Mouse (Mus musculus) T-helper 2 cell (primary cell): ENCODE measurements around the gene Gm17509.
"Not testable (repeated sequence)": the region's sequence is repeated elsewhere in the genome, so short reads cannot be mapped to it uniquely, and the experiment has no call there.

Experiments used
- in situ Hi-C: fragments of 300-600 bp; cut with MboI, MseI; formaldehyde crosslinking; loops from one replicate; pipeline ENCODE4 v1.15.1; 2025; ENCODE audit warnings: high pct_unique_total_duplicates

Gm17509 gene

GRCm38 (mm10) chr13:117208236-117208635 lies 12.6 kb downstream of the Gm17509 start, which contains the start of gene Emb:
Gene Emb, plus strand, starts transcription at chr13:117208536.
- in situ Hi-C loops, result no loop called here

GRCm38 (mm10) chr13:117206066-117206465 lies 14.8 kb downstream of the Gm17509 start:
- in situ Hi-C loops, result no loop called here

GRCm38 (mm10) chr13:117204685-117205084 lies 16.2 kb downstream of the Gm17509 start:
- in situ Hi-C loops, result loop anchor here (5.0 kb wide), 1 partner anchor 83 kb away; no protein-coding TSS in a partner anchor

- in situ Hi-C loops, result loop anchor here (5.0 kb wide), 1 partner anchor 84 kb away; no protein-coding TSS in a partner anchor
Measured at GRCm38 (mm10) chr13:117202755-117203471, 18.0 kb downstream of the Gm17509 start.

- in situ Hi-C loops, result loop anchor here (10.0 kb wide), 1 partner anchor 116 kb away; no protein-coding TSS in a partner anchor
Measured at GRCm38 (mm10) chr13:117198402-117199083, 22.3 kb downstream of the Gm17509 start.

- in situ Hi-C loops, result loop anchor here (10.0 kb wide), 1 partner anchor 117 kb away; no protein-coding TSS in a partner anchor
Measured at GRCm38 (mm10) chr13:117197666-117198065, 23.2 kb downstream of the Gm17509 start.

- in situ Hi-C loops, result loop anchor here (10.0 kb wide), 1 partner anchor 119 kb away; no protein-coding TSS in a partner anchor
Measured at GRCm38 (mm10) chr13:117195569-117196495, 25.0 kb downstream of the Gm17509 start.

GRCm38 (mm10) chr13:117193422-117193983 lies 27.4 kb downstream of the Gm17509 start:
- in situ Hi-C loops, result loop anchor here (10.0 kb wide), 1 partner anchor 121 kb away; no protein-coding TSS in a partner anchor

- in situ Hi-C loops, result loop anchor here (10.0 kb wide), 1 partner anchor 123 kb away; no protein-coding TSS in a partner anchor
Measured at GRCm38 (mm10) chr13:117192161-117192560, 28.7 kb downstream of the Gm17509 start.

- in situ Hi-C loops, result no loop called here
Measured at GRCm38 (mm10) chr13:117185329-117185728, 35.5 kb downstream of the Gm17509 start.

GRCm38 (mm10) chr13:117183288-117183687 lies 37.6 kb downstream of the Gm17509 start:
- in situ Hi-C loops, result no loop called here

- in situ Hi-C loops, result not testable (repeated sequence)
Measured at GRCm38 (mm10) chr13:117180912-117181311, 40.0 kb downstream of the Gm17509 start.
